Mouse (Mus musculus): ENCODE measurements around the gene Hk1. TPM values are rescaled to one million over a fixed set of nuclear protein-coding genes. Genes with fewer than 3 reads are reported as not detected.
A peak's percentile ranks its signal among the peaks of the same experiment; 100 is the strongest.
"Not testable (repeated sequence)": the region's sequence is repeated elsewhere in the genome, so short reads cannot be mapped to it uniquely, and the experiment has no call there.

Hk1 gene
- polyA plus RNA-seq, 1 experiment from 2014 or later, result 38.5 TPM

DNA sequence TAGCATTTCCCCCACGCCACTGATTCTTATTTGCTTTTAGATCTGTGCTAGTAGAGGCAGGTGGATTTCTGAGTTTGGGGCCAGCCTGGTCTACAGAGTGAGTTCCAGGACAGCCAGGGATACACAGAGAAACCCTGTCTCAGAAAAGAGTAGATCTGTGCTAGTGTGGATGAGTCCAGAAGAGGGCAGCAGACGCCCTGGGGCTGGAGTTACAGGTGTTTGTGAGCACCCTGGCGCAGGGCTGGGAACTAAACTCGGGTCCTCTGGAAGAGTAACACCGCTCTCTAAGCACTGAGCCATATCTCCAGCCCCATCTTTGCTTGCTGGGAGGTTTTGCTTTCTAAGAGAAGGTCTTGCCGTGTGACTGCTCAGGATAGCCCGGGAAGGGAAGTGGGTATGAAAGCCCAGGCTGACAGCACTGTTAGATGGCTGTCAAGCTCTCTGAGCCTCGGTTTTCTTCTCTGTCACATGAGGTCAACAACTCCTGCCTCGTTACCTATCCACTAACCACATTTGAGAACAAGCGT, 50.8 kb downstream of the Hk1 start:
- Histone ChIP-seq H3K9ac (no peak overlapping the region), H3K4me2 (no peak overlapping the region)
- WGBS, result 85% methylated on average over 10 of the region's 10 CpGs

GRCm38 (mm10) chr10:62327572-62328317, 52.0 kb downstream of the Hk1 start:
- H3K27me3 ChIP-seq, result no peaks in the 10 kb centered on the region
- no peaks in the 10 kb centered on the region for H3K9me3 ChIP-seq
- 50% methylated on average over 23 of the region's 23 CpGs for WGBS
- no peak overlapping the region for H3K9ac ChIP-seq
- no peak overlapping the region for H3K4me3 ChIP-seq (replicated peaks)
- no peak overlapping the region for H3K27ac ChIP-seq
- no peaks in the 10 kb centered on the region for H3K36me3 ChIP-seq (replicated peaks)
- H3K4me2 ChIP-seq, result no peak overlapping the region
- no peak for ATAC-seq (ENCODE audit: low FRiP score)
- peaks cover 7% of the 10 kb centered on the region; the same call in 1 of the 2 replicates for H3K4me1 ChIP-seq

More for the DNA sequence above, 50.8 kb downstream of the Hk1 start:
- Histone ChIP-seq H3K27ac (no peak overlapping the region), H3K36me3 (replicated peaks) (no peaks in the 10 kb centered on the region), H3K4me3 (replicated peaks) (no peak overlapping the region), H3K9me3 (no peaks in the 10 kb centered on the region), H3K27me3 (no peaks in the 10 kb centered on the region), H3K4me1 (peaks cover 7% of the 10 kb centered on the region; the same call in 1 of the 2 replicates)
- ATAC-seq (ENCODE audit: low FRiP score), result no peak

GRCm38 (mm10) chr10:62326818-62327571, 52.7 kb downstream of the Hk1 start:
- no peak overlapping the region for H3K4me3 ChIP-seq (replicated peaks)
- H3K9ac ChIP-seq, result no peak overlapping the region
- no peak overlapping the region for H3K4me2 ChIP-seq
- H3K36me3 ChIP-seq (replicated peaks), result no peaks in the 10 kb centered on the region
- H3K9me3 ChIP-seq, result no peaks in the 10 kb centered on the region
- no peak overlapping the region for H3K27ac ChIP-seq
- peaks cover 7% of the 10 kb centered on the region; the same call in 1 of the 2 replicates for H3K4me1 ChIP-seq
- ATAC-seq (ENCODE audit: low FRiP score), result no peak
- 73% methylated on average over 8 of the region's 8 CpGs for WGBS
- no peaks in the 10 kb centered on the region for H3K27me3 ChIP-seq

GRCm38 (mm10) chr10:62326002-62326401, 53.7 kb downstream of the Hk1 start:
- no peak overlapping the region for H3K9ac ChIP-seq
- no peak overlapping the region for H3K4me2 ChIP-seq
- no peaks in the 10 kb centered on the region for H3K27me3 ChIP-seq
- H3K36me3 ChIP-seq (replicated peaks), result no peaks in the 10 kb centered on the region
- H3K27ac ChIP-seq, result no peak overlapping the region
- no peak overlapping the region for H3K4me3 ChIP-seq (replicated peaks)
- WGBS, result 97% methylated on average over 8 of the region's 8 CpGs
- no peaks in the 10 kb centered on the region for H3K9me3 ChIP-seq
- no peak for ATAC-seq (ENCODE audit: low FRiP score)
- H3K4me1 ChIP-seq, result peaks cover 7% of the 10 kb centered on the region; the same call in 1 of the 2 replicates

GRCm38 (mm10) chr10:62322821-62323220, 56.9 kb downstream of the Hk1 start:
- H3K27me3 ChIP-seq; H3K4me2 ChIP-seq; H3K4me1 ChIP-seq; H3K4me3 ChIP-seq (replicated peaks); ATAC-seq (ENCODE audit: low FRiP score); H3K36me3 ChIP-seq (replicated peaks); H3K9ac ChIP-seq; H3K9me3 ChIP-seq; H3K27ac ChIP-seq: not testable (repeated sequence)
- WGBS, result 90% methylated on average over 8 of the region's 8 CpGs

DNA sequence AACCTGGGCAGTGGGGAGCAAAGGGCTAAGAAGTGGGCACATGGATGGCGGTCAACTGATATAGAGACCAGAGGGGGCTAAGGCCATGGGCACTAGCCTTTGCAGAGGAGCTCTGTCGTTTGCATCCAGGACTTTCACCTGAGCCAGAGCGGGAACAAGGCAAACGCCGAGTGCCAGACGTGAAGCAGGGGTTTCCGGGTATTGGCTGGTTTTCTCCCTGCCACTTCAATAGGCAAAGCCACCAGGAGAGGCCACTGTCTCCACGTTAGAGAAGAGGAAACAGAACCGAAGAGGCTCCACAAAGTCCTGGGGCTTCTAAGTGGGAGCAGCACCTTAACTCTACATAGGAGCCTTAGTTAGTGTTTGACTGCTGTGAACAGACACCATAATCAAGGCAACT, 58.3 kb downstream of the Hk1 start:
- WGBS, result 81% methylated on average over 9 of the region's 9 CpGs
- H3K9ac ChIP-seq, result no peak overlapping the region
- H3K4me3 ChIP-seq (replicated peaks), result no peak overlapping the region
- H3K36me3 ChIP-seq (replicated peaks), result no peaks in the 10 kb centered on the region
- no peak overlapping the region for H3K27ac ChIP-seq
- no peak overlapping the region for H3K4me2 ChIP-seq
- no peak for ATAC-seq (ENCODE audit: low FRiP score)
- H3K9me3 ChIP-seq, result no peaks in the 10 kb centered on the region
- H3K27me3 ChIP-seq, result no peaks in the 10 kb centered on the region
- no peaks in the 10 kb centered on the region for H3K4me1 ChIP-seq

- H3K27ac ChIP-seq, result no peak overlapping the region
- ATAC-seq (ENCODE audit: low FRiP score), result no peak
- H3K4me2 ChIP-seq, result no peak overlapping the region
- H3K27me3 ChIP-seq, result no peaks in the 10 kb centered on the region
- no peak overlapping the region for H3K9ac ChIP-seq
- WGBS, result 86% methylated on average over 9 of the region's 9 CpGs
- H3K9me3 ChIP-seq, result no peaks in the 10 kb centered on the region
- H3K4me1 ChIP-seq, result no peaks in the 10 kb centered on the region
- H3K36me3 ChIP-seq (replicated peaks), result no peaks in the 10 kb centered on the region
- no peak overlapping the region for H3K4me3 ChIP-seq (replicated peaks)
These were observed 59.2 kb downstream of the Hk1 start for GRCm38 (mm10) chr10:62320402-62320978.

GRCm38 (mm10) chr10:62319154-62319553, 60.6 kb downstream of the Hk1 start:
- no peak overlapping the region for H3K27ac ChIP-seq
- ATAC-seq (ENCODE audit: low FRiP score), result no peak
- H3K4me2 ChIP-seq, result no peak overlapping the region
- no peaks in the 10 kb centered on the region for H3K4me1 ChIP-seq
- 83% methylated on average over 7 of the region's 7 CpGs for WGBS
- H3K9me3 ChIP-seq, result no peaks in the 10 kb centered on the region
- no peaks in the 10 kb centered on the region for H3K27me3 ChIP-seq
- no peak overlapping the region for H3K9ac ChIP-seq
- H3K36me3 ChIP-seq (replicated peaks), result no peaks in the 10 kb centered on the region
- no peak overlapping the region for H3K4me3 ChIP-seq (replicated peaks)

DNA sequence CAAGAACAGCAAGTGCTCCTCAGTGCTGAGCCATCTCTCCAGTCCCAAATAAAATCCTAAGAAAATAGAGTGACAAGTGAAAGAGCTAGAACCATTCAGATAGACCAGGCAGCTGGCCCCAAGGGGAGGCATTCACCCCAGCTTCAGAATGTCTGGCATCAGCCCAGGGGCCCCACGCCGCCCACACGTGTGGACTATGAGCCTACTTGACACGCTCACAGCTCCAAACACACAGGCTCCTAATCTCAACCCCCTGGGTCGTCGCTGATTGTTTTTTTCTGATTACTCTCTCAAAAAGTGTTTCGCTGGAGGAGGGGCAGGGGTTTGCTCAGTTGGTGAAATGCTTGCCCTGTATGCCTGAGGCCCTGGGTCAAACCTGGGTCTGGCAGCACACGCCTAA, 63.2 kb downstream of the Hk1 start:
- no peaks in the 10 kb centered on the region for H3K27me3 ChIP-seq
- no peak overlapping the region for H3K4me3 ChIP-seq (replicated peaks)
- no peak overlapping the region for H3K27ac ChIP-seq
- H3K4me2 ChIP-seq, result no peak overlapping the region
- no peak for ATAC-seq (ENCODE audit: low FRiP score)
- no peaks in the 10 kb centered on the region for H3K36me3 ChIP-seq (replicated peaks)
- peaks cover 10% of the 10 kb centered on the region for H3K4me1 ChIP-seq
- 64% methylated on average over 8 of the region's 8 CpGs for WGBS
- H3K9me3 ChIP-seq, result no peaks in the 10 kb centered on the region
- H3K9ac ChIP-seq, result no peak overlapping the region

DNA sequence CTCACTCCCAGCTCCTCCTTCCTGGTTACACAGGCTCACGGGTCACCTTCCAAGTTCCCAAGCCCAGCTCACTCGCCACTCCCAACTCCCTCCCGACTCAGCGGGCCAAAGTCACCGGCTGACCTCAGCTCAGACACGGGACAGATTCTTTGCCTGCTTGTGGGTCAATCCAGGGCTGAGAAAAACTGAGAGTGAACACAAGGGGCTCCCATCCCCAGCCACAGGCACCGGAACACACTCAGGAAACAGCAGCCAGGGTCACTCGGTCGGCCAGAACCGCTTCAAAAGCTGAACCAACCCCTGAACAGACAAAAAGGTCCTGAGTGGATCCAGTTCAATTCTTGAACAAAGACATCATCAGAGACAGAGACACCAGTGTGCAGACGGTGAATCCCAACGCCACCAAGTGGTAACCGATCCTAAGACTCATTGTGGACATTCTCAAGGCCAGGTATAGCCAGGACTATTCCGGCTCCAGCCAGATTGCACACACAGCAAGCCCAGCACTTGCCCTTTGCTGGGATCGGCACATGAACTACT, 65.8 kb downstream of the Hk1 start:
- H3K27ac ChIP-seq, result no peak overlapping the region
- H3K36me3 ChIP-seq (replicated peaks), result no peaks in the 10 kb centered on the region
- H3K4me1 ChIP-seq, result peaks cover 13% of the 10 kb centered on the region
- ATAC-seq (ENCODE audit: low FRiP score), result no peak
- no peaks in the 10 kb centered on the region for H3K27me3 ChIP-seq
- no peak overlapping the region for H3K4me3 ChIP-seq (replicated peaks)
- no peaks in the 10 kb centered on the region for H3K9me3 ChIP-seq
- no peak overlapping the region for H3K4me2 ChIP-seq
- H3K9ac ChIP-seq, result no peak overlapping the region
- 61% methylated on average over 15 of the region's 15 CpGs for WGBS

GRCm38 (mm10) chr10:62313140-62313539, 66.6 kb downstream of the Hk1 start:
- H3K4me2 ChIP-seq, result no peak overlapping the region
- no peak for ATAC-seq (ENCODE audit: low FRiP score)
- H3K27ac ChIP-seq, result no peak overlapping the region
- H3K36me3 ChIP-seq (replicated peaks), result no peaks in the 10 kb centered on the region
- no peaks in the 10 kb centered on the region for H3K27me3 ChIP-seq
- peaks cover 13% of the 10 kb centered on the region for H3K4me1 ChIP-seq
- 72% methylated on average over 10 of the region's 10 CpGs for WGBS
- no peaks in the 10 kb centered on the region for H3K9me3 ChIP-seq
- no peak overlapping the region for H3K9ac ChIP-seq
- no peak overlapping the region for H3K4me3 ChIP-seq (replicated peaks)

- Histone ChIP-seq H3K27ac (peak overlapping the region; percentile 50; the same call in 1 of the 2 replicates), H3K9ac (no peak overlapping the region), H3K9me3 (no peaks in the 10 kb centered on the region), H3K4me2 (no peak overlapping the region), H3K4me3 (replicated peaks) (no peak overlapping the region), H3K4me1 (peaks cover 13% of the 10 kb centered on the region), H3K27me3 (no peaks in the 10 kb centered on the region), H3K36me3 (replicated peaks) (no peaks in the 10 kb centered on the region)
- ATAC-seq (ENCODE audit: low FRiP score), result peak; percentile 33; the same call in 1 of the 2 replicates
- 28% methylated on average over 6 of the region's 6 CpGs for WGBS
These were observed 68.2 kb downstream of the Hk1 start for GRCm38 (mm10) chr10:62311464-62311863.
